Mouse (Mus musculus) monocyte, adult 5-6 weeks (primary cell): ENCODE data around the gene Exoc5. TPM values are rescaled to one million over a fixed set of nuclear protein-coding genes. Genes with fewer than 3 reads are reported as not detected.

Source experiments
- ATAC-seq: fragments of 153-309, 156-312 bp; replicated peaks from 2 replicates; pipeline ENCODE4 v1.8.0; 2017; ENCODE audit warnings: mild to moderate bottlenecking; ENCODE audit not compliant: low TSS enrichment, insufficient number of reproducible peaks, severe bottlenecking, poor library complexity, low FRiP score
- total RNA-seq: library from RNA; stranded (forward); fragments of 200-1000, 200-491, 200-594 nt; gene quantifications from 3 replicates; pipeline ENCODE4 v1.2.3, GENCODE M21; 2017

Exoc5 gene
- total RNA-seq, 1 experiment from 2014 or later: 91.7 TPM

DNA sequence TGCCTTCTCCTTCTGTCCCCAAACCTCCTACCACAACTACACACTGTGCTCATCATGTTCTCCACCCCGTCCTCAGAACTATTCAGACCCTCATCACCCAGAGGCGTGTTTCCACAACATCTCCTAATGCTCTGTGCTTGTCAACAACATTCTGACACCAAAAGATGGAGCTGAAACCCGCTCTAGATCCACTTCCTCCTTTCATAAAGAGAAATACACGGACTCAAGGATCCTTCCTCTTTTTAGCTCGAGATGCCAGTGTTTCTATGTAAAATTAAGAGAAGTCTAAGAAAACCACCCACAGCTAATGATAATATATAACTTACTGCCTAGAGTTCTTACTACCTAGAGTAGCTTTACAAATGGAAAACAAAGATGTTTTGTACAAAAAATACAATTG lies 46.7 kb downstream of the Exoc5 start:
- peak; percentile 71 for ATAC-seq

DNA sequence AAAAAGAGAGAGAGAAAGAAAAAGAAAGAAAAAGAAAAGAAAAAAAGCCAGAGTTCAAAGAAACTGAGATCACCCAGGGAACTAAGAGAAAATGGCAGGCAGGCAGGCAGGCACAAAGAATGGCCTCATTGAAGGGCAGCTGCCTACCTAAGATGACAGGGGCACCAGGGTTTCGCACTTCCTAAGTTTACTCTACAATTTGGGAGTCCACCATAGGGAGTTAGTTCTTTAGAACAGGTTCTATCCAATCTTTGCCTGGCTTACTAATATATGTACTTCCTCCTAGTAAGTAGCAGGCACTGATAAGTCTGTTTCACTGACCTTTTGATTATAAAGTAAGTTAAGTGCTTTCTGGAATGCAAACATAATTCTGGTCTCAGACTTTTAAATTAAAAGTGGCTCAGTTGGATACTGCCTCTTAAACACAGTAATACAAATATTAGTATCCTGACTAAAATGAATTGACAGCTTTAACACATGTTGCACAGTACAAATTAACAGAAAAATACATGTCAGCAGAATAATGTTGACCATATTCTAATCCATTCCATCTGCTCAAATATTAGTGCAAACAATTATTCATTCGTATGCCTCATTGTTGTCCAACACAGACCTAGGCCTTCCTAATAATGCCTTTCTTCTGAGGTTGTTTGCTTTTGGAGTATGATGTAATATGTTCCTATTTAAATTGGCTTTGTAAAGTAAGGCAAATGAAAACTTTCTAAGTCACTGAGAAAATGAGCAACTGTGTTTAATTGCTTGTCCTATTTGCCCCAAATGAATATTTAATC lies 57.9 kb downstream of the Exoc5 start:
- no peak for ATAC-seq

DNA sequence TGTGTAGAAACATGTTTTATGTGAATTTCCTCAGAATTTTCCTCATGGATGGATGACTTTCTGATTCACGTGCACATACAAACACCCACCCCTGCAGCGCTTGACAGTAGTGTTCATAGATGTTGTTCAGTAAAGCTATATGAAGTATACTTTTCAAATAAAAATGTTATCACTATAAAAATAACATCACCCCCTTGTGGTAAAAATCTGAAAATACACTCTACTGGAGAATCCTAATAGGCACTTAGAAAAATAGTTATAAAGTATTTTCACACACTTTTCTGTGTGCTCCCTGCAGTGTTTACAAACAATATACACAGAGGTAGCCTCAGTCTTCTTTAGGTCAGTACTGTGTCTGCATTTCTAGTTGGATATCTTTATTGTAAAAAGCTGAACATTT lies 58.5 kb downstream of the Exoc5 start:
- ATAC-seq: no peak

- ATAC-seq: no peak
Observed at GRCm38 (mm10) chr14:49001655-49002054, 64.8 kb downstream of the Exoc5 start.

DNA sequence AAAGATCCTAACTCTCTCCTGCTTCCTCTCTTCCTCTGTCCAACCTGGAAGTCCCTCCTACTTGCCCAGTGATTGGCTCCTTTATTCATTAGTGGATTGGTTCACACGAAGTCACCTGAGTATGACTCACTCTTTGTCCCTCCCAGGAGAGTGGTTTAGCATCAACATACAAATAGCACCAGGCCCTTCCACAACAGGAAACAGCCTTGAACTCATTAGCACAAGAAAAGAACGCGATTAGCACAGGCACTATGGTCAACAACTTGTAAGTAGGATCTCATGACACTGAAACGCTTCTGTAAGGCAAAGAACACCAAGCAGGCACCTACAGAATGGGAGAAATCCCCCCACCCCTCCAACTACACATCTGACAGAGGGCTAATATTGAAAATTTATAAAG lies 67.7 kb downstream of the Exoc5 start:
- no peak for ATAC-seq

DNA sequence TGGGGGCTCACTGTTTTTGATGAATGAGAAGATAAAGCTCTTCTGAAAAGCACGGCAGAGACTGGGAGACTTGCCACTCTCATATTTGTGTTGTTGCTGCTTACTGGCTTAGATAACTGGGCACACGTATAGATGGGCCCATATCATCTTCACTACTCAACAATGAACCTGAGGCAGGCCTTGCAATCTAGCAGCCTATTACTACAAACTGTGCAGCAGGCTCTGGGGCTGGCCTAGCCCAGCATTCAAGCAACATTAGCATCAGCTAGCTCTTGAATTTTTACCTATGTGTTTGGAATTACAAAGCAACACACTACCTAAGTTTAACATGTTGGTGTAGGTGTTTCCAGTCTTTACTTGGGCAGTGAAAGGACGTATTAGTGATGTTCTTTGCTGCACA lies 72.6 kb downstream of the Exoc5 start:
- ATAC-seq: no peak

DNA sequence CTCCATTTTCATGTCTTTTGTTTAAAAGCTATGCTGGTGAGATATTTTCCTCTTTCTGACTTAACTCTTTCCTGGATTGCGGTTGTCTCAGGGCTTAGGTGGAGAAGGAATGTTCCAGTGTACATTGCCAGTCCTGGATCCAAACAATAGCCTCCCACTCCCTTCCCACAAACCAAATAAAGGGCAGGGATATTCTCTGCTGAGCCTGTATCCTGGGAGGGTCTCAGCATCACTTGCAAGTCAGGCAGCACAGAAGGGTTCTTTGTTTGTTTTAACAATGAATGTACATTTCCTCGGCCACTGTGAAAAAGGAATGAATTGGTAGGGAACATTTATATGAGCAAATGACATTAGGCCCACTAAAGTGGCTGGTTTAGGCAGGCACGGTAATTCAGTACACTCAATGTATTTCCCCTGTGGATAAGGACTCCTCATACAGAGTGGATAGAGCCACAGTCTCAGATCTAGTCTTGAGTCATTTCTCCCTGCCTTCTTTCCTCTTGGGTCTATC lies 74.3 kb downstream of the Exoc5 start:
- ATAC-seq: no peak

DNA sequence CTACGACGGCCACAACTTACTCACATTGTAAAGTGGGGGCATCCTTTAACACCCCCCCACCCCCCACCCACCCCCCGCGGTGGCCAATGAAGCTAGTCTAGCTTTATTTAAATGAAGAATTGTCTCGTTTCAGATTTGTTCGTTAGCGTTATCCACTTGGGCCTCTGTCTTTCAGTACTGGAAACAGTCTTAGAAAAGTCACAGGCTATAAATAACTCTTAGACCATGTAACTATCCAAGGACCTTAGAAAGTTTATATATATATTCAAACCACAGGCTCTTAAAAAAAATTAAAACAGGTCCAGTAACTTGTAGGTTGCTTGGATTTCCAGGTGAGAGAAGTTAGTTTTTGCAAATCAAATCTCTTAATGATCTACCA lies 75.3 kb downstream of the Exoc5 start:
- ATAC-seq: no peak

- ATAC-seq: no peak
Observed at GRCm38 (mm10) chr14:48990471-48991143, 75.8 kb downstream of the Exoc5 start.

- no peak for ATAC-seq
Observed at GRCm38 (mm10) chr14:48989831-48990230, 76.6 kb downstream of the Exoc5 start.

- ATAC-seq: no peak
Observed at GRCm38 (mm10) chr14:48986231-48986630, 80.2 kb downstream of the Exoc5 start.

DNA sequence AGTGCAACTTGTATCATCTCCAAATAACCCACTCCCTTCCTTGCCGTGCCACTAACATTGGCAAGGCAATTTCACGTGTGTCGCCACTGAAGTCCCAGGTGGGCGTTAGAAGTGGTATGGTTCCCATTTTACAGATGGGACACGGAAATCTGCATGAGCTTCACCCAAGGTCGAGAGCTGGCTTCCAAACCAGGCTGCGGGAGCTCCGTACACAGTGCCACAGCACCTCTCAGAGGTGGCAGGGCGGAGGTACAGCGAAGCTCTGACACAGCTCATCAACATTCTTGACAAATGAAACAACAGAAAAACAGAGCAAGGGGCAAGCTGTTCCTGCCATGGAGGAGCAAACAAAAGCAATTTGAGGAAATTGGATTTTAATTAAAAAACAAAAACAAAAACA lies 80.8 kb downstream of the Exoc5 start:
- ATAC-seq: no peak

- no peak for ATAC-seq
Observed at GRCm38 (mm10) chr14:48978971-48979388, 87.5 kb downstream of the Exoc5 start.

GRCm38 (mm10) chr14:48971546-48971945 lies 94.9 kb downstream of the Exoc5 start:
- ATAC-seq: no peak

DNA sequence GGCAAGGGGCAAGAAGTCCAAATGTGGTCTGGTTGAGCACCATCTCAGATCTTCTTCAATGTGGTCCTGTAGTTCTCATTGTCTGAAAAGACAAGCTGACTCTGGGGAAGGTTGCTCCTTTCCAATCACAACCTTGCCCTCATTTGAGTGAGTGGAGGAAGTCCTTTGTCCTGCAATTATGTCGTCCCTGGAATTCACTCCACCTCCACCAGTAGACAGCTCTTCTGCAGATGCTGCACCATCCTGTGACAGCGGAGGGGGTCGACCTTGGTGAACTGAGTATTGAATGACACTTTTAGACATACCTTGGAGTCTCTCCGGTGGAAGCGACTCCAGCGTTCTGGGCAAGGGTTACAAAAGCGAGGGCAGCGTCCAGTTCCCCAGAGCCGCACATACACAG lies 97.8 kb downstream of the Exoc5 start:
- no peak for ATAC-seq

Other genes starting within 250 kb of the Exoc5 start
- 29.1 to 53.9 TPM (median 29.5 TPM) in 3 replicates for gene Ap5m1, start 556 bp downstream of the Exoc5 start, total RNA-seq
- 33.4 to 62.2 TPM (median 36.2 TPM) in 3 replicates for gene Naa30, start 105.6 kb upstream of the Exoc5 start, total RNA-seq
- not detected in 3 replicates for gene ccdc198, start 178.8 kb upstream of the Exoc5 start, total RNA-seq